Mouse (Mus musculus) layer of hippocampus, adult 11-12 months (tissue): ENCODE data around the gene Pex1.
A peak's percentile ranks its signal among the peaks of the same experiment; 100 is the strongest.
"Not testable (repeated sequence)": the region's sequence is repeated elsewhere in the genome, so short reads cannot be mapped to it uniquely, and the experiment has no call there.

ENCODE experiments used
- DNase-seq: peaks from one replicate; pipeline ENCODE4 v3.0.0; 2022; ENCODE audit warnings: low spot score

The Pex1 gene

DNA sequence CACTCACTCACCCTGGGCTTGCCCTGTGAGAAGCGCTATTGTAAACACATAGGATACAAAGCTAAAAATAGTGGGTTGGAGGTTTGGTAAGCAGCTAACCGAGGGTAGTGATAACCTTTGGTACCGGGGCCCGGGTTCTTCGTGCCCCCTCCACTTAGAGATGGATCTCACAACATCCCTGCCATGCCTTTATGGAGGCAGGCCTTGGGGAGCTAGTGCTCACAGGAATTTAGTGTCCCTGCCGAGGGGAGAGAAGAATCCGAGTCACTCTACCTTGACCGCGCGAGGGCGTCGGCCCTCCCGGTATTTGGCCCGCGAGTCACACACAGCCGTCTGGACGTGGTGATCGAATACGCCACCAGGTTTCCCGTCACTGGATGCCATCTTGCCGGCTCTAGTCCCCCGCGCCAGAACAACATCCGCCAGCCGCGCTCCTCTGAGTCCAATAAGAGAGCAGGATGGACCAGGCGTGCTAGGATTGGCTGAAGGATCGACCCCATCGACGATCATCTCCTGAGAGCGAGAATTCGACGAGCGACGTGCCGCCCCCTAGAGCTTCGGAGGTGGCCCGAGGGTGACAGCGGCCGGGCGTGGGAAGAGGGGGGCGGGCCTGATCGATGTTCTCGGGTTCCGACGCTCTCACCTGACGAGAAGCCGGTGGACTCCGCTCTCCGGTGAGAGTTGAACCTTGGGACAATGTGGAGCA lies at the start of gene Pex1:
Gene Pex1 (plus strand): TSS at position 374 of the 706 bp plus-strand sequence.
- peak; percentile 95 for DNase-seq

DNA sequence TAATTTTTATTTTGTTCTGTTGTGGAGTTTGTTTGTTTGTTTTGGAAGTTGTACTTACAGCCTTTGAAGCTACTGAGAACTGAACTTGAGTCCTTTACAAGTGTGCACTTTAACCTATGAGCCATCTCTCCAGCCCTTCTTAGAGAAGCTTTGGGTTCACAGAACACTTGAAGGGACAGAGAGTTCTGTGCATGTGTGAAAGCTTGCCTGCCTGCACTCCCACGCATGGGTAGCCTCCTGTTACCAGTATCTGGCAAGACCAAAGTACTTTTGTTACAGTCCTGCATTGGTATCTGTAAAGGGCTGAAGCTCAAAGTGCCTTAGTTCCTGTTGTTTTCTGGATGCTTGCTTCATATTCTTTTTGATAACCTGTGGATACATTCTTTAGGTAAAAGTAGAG lies 49.6 kb upstream of the Pex1 start:
- no peak for DNase-seq

DNA sequence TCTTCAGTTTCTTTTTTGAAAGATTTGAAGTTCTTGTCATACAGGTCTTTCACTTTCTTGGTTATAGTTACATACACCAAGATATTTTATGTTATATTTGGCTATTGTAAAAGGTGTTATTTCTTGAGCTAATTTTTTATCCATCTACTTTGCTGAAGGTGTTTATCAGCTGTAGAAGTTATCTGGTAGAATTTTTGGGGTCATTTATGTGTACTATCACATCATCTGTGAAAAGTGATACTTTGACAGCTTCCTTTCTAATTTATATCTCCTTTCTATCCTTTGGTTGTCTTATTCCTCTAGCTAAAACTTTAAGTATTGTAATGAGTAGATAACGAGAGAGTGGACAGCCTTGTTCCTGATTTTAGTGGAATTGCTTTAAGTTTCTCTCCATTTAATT lies 44.4 kb upstream of the Pex1 start:
- no peak for DNase-seq

DNA sequence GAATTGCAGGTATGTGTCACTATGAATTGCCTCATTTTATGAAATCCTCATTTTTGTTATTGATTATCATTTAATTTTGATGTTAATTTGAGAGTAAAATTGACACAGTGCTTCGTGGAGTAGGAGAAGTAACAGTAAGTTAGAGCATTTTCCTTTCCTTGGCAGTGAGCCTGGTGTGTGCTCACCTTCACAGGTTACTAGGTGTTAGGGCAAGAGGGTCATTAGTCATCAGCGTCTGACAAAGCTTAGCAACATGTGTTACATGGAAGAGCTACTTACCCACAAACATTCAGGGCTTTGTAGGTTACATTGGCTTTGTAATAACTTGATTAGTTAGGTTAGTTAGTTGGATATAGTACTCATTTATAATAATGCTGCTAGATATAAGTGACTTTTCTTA lies 41.7 kb upstream of the Pex1 start:
- no peak for DNase-seq

DNA sequence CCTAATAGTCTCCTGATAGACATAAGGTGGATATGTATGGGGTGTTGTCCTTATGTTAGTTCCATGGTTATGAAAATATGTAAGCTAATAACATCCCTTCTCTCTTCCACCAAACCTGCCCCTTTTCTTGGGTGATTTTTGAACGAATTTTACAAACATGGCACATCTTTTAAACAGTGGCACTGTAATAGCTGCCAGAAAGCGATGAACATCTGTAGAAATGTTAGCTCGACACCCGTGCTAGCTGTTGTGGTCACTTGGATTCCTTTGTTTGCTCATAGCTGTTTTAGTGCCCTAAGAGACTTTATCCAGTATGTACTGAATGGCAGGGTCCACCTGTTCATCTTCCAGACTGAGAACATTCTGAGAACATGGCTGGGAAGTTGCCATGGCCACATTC lies 24.6 kb upstream of the Pex1 start, which contains the start of gene 1700109H08Rik:
Gene 1700109H08Rik (plus strand): TSS at position 301 of the 400 bp plus-strand sequence.
- no peak for DNase-seq

DNA sequence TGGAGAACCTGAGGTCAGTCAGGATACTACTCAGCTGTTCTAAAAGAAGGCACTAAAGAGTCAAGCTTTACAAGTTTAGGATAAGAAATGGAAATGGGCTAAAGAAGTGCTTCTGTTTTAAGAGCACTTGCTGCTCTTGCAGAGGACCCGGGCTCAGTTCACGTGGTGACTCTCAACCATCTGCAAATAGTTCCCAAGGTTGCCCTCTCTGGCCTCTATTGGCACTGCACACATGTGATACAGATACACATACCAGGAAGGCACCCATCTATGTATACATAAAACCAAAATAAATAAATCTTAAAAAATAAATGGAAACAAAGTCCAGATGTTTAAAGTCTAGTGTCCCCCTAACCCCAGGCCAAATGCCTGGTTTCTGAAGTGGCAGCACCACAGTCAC lies 21.0 kb upstream of the Pex1 start:
- DNase-seq: no peak

DNA sequence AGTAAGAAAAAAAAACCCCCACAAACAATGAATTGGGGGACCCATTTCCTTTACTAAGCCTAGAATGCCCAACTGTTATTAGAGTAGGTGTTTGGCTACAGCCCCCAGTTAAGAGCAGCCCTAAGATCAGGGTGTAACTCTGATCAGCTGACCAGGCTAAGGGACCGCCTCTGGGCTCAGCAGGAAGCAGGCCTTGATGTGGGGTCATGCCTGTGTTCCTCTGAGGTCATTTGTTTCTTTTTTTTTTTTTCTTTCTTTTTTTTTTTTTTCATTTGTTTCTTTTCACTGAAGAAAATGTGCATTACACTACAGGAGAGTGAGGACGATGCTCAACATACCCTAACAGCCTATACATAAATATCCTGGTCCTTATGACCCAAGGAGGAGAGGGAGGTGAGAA lies 17.9 kb upstream of the Pex1 start:
- DNase-seq: no peak

DNA sequence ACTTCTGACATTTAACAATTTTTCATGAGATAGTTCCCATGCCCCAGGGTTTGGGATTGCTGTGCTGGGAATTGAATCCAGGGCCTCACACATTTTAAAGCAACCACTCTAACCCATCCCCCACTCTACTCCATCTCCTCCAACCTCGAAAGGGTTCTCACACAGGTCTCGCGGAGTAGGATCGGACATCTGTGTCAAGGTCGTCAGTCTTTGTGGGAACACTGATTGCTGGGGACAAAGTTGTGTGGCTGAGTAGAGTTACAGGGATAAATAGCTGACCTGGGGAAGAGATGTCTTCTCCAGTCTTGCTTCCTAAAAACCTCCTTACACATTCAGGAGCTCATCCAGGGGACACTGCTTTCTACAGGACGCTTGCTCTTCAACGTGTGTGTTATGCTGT lies 16.8 kb upstream of the Pex1 start:
- DNase-seq: no peak

DNA sequence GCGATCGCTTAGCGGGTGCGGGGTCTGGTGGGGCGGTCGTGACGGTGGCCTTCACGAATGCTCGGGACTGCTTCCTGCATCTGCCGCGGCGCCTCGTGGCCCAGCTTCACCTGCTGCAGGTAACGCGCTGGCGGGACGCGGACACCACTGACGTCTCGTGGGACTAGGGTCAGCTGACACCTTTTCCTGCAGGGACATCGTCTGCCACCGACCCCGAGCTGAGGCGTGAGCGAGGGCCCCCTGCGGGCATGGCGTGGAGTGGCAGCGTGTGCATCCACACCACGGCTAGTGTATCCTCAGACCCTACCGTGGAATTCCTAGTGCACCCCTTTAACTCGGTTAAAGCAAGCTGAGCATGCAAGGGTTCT lies 517 bp downstream of the Pex1 start, which contains the start of gene Rbm48:
Gene Rbm48 (minus strand): TSS at position 187 of the 368 bp plus-strand sequence.
- DNase-seq: peak; percentile 85

DNA sequence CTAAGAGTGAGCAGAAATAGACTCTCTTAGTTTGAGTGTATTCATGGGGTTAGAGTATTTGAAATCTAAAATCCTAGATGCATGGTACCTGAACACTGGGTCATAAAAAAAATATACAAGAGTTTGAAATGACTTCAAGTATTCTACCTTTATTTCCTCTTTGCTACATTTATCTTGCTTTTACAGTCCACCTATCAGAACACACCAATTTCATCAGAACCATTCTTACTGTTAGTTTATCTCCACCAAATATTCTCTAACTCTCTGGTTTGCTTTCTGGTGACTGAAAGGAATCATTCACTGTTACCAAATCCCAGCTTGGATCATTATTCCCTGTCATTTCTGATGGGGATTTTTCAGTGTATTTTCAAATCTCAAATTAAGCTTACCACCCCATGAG lies 1.3 kb downstream of the Pex1 start:
- DNase-seq: no peak

DNA sequence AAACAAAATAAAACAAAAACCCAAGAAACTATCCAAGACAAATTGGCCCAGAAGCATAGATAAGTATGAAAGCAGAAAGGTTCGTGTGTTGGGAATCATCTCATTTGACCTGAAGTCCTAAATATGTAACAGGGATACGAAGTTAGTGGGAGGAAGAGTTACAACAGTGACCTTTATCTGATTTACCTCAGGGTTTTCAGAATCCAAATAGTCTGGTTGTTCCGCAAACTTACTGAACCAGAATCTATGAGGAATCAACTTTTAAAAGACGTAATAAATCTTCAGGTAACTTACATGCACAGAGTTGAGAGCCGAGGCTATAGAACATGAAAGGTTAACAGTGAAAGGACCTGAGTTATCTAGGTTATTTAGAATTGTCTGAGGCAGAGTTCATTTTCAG lies 2.9 kb downstream of the Pex1 start:
- no peak for DNase-seq

DNA sequence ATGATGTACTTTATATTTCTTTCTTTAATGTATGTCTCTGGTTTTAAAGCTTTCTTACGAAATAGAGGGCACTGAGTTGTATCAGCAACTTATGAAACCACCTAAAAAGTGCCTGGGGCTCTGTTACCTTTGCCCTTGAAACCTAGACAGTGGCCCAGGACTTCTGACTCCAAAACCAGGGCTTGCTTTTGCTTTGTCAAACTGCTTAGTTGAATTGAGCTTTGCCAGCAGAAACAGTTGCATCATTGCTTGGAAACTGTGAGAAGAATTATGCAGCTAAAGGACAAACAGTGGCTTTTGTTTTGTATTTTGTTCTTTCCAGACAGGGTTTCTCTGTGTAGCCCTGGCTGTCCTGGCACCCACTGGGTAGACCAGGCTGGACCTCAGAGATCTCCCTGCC lies 4.4 kb downstream of the Pex1 start:
- DNase-seq: no peak

DNA sequence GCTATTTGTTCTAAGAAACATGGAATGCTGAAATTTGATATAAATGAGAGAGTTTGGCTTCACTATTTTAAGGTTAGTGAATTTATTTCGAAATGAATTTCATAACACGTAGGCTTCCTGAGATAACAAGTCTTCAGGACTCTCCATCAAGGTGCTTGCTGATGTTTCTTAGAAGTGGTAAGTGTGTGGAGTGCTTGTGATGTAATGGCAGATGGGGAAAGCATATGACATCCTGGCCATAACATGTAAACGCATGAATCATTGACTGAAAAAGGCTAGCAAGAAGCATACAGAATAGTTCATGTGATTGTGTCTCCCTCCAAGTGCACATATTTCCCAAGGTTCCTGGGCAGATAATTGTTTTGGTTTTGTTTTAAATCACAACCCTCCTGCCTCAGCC lies 4.9 kb downstream of the Pex1 start:
- DNase-seq: no peak

DNA sequence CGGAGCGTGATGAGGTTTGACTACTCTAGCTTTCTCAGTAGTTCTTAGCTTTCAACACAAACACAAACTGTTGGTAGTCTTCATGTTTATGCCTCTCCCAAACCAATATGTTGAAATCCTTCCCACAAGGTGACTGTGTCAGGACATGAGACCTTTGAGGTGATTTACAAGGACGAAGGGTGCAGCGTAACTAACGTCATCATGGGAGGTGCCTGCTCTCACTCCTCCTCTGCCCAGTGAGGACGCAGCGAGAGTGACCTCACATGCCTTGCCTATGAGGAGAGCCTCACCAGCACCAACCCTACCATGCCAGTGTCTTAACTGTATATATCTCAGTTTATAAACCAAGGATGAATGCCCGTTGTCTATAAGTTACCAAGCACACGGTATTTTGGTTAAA lies 11.2 kb downstream of the Pex1 start:
- no peak for DNase-seq

DNA sequence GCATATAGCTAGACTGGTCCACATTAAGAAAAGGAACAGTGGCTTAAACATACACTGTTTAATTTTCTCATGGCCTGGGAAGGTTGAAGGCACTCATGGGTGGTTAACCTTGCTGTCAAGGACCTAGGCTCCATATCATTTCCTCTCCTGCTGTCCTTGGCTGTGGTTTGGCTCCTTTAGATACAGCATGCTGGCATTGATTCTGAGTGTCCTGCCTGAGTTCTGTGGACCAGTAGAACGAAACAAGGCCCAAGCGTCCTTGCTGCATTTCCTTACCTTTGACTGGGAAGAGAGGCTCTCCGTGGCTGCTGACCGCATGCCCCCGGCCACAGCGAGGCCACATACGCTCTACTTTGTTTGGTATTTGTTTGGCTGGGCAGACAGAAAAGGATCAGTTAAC lies 13.4 kb downstream of the Pex1 start:
- no peak for DNase-seq

DNA sequence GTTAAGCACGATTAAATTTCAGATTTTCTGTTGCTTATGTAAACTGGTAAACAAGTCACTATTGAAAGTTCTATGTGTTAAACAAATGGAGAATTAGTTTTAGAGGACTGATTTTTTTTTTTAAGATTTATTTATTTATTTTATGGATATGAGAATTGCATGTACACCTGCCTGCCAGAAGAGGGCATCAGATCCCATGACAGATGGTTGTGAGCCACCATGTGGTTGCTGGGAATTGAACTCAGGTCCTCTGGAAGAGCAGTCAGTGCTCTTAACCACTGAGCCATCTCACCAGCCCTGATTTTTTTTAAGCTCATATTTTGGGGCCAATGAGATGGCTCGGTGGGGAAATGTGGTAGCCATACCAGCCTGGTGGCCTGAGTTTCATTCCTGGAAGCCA lies 16.0 kb downstream of the Pex1 start:
- DNase-seq: not testable (repeated sequence)

DNA sequence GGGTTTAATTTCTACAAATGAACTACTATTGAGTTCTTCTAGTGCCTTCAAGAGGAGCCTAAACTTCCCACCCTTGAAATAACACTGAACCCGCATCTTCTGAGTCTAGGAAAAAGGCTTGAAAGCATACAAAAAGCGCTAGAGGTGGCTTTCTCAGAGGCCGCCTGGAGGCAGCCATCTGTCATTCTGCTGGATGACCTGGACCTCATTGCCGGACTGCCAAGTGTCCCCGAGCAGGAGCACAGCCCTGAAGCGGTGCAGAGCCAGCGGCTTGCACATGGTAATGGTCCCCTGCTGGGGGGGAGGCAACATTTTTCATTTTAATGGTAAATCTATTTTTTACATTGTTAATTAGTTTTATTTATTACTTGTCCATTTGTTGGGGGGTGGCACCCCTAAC lies 24.6 kb downstream of the Pex1 start:
- DNase-seq: no peak

DNA sequence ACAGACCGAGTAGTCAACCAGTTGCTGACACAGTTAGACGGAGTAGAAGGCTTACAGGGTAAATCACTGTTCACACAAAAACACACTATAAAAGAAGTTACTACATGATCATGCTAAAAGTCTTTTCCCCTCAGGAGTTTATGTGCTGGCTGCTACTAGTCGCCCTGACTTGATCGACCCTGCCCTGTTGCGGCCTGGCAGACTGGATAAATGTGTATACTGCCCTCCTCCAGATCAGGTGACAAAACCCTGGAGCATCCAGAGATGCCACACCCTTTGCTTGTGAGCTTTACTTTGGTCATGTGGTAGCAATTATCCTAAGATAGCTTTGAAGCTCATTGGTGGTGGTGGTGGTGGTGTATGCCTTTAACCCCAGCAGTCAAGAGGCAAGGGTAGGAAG lies 34.2 kb downstream of the Pex1 start:
- DNase-seq: no peak

DNA sequence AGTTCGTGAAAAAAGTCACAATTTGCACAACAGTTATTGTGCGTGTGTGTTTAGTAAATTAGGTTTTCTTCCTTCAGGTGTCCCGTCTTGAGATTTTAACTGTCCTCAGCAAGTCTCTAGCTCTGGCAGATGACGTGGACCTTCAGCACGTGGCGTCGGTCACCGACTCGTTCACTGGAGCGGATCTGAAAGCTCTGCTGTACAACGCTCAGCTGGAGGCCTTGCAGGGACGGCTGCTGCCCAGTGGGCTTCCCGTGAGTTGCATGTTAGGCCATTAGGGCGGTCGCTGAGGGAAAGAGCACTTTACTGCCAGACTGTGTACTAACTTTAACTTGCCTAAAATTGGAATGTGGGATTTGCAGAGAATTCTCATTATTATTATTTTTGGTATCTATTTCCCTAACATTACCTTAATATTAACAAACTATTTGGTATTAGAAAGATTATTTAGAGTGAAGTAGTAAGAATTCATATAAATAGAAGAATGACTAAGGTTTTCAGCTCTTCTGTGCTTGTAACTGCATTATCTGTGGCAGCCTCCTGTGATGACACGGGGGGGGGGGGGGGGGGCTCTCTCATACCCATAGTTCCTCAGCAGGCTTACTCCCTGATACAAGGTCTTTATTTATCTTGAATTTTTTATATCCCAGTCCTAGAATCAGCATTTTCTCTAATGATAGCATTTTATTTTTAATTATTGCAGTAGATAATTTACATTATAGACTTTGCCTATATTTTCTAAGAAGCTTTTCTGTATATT lies 35.8 kb downstream of the Pex1 start:
- DNase-seq: no peak

DNA sequence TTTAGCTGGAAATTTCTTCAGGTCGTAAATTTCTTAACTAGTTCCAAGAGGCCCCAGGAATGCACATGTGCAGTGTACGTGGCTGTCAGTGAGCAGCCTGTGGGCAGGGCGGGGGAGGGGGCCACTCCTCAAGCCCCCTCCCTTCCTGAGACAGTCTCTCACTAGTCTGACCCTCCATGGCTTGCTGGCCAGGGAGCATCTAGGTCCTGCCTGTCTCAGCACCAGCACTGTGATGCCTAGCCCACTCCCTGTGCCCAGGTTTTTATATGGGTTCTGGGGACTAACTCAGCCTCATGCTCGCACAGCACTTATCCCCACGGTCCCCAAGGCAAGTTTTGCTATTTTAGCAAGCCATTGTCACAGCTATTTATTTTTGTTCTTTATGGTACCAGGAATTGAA lies 36.4 kb downstream of the Pex1 start:
- DNase-seq: no peak

DNA sequence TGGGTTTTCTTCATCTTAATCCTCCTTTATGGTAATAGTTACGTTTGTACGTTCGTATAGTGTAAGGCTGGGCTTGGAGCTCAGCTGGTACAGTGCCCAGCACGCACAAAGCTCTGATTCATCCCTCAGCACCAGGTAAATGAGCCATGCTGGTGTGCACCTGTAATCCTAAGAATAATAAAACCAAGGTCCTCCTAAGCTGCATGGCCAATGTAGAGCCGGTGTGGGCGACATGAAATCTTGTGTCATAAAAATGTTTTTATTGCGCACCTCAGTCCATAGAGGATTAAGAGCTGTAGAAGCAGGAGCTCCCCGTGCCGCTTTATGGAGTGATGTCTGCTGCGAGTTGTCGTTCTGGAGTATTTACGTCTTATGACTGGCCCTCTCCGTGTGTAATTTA lies 37.4 kb downstream of the Pex1 start:
- DNase-seq: no peak

DNA sequence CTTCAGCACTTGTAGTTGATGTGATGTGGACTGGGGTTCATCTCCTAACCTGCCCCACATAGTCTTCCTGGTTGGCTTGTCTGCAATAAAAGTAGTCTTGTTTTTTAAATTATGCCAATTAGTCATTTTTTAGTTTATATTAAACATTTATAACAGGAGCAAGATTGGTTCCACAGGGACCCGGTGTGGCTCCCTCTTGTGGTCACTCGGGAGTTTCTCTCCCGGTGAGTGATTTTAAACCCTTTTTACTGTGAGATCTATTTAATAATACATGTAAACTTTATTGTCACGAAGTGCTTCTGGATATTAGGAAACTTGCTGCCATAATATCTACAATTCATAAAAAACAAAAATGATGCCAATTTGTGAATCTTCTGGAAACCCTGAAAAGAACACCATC lies 38.1 kb downstream of the Pex1 start:
- no peak for DNase-seq

DNA sequence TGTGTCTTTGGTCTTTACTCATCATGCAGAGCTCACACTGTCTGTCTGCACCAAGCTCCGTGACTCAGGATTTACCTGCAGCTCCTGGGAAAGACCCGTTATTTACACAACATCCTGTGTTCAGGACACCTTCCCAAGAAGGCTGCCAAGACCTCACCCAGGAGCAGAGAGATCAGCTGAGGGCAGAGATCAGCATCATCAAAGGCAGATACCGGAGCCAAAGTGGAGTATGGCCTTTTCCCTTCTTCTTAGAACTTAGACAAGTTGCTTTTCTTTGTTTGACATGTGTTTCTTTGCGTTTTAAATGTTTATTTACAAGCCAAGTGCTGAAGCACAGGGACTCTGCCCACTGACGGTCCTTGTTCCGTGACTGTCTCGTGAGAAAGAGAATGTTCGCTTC lies 39.4 kb downstream of the Pex1 start:
- no peak for DNase-seq

DNA sequence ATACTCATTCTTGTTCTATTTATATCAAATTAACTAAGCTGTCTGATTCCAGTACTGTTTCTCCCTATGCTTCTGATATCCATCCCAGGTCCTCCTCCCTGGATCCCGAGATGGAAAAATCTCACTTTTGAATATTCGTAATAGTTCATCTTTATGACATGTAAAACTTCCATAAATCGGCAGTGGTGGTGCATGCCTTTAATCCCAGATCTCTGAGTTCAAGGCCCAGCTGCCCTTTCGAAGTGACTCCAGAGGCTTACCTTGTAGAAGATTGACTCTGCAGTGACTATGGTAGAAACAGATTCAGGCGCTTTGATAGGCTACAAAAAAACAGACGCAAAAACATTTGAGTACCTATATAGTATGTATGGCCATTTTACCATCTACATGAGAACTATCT lies 48.8 kb downstream of the Pex1 start:
- no peak for DNase-seq
